ENCODE assay signal across 19 mouse cellular contexts in genomic region chr4:129828081-129828480, GRCm38 (mm10). TPM values are rescaled to one million over a fixed set of nuclear protein-coding genes. Genes with fewer than 3 reads are reported as not detected.
DNase-seq lines count a peak whose midpoint lies in the region; ATAC-seq and TF ChIP-seq lines count a peak whose summit lies in the region.
"Had no signal": no experiment of that assay in that cellular context is flagged by ENCODE, and none has a peak within 500 bp of the region (broad histone marks: within the 10 kb centered on the region; RNA-seq: fewer than 3 reads in every experiment).

No protein-coding gene starts in this region.

- TF ChIP-seq CTCF in bone marrow macrophage, adult 2 months (IDR thresholded peaks at IDR 0.05; ENCODE audit: low read depth, low read length) = no peak
- no peak for TF ChIP-seq CTCF in left cerebral cortex, adult 2 months (IDR thresholded peaks at IDR 0.05)

- H3K4me3 ChIP-seq in heart, embryonic 11.5 days (ENCODE audit: low read depth, low read length) = no peak overlapping the region
- H3K4me3 ChIP-seq in limb, embryonic 14.5 days (replicated peaks; ENCODE audit: low read length) = no peak overlapping the region
- no peak overlapping the region for H3K4me3 ChIP-seq in limb, embryonic 10.5 days
- H3K4me3 ChIP-seq in bone marrow macrophage, adult 2 months (ENCODE audit: insufficient read depth, low read length) = no peak overlapping the region
- H3K4me3 ChIP-seq in left cerebral cortex, adult 2 months = no peak overlapping the region
- H3K4me3 ChIP-seq: hindbrain, embryonic 10.5 days; kidney, embryonic 15.5 days; layer of hippocampus, adult 2 months; limb, embryonic 12.5 days; lung, embryonic 15.5 days had no signal

- peak overlapping the region; percentile 33 for H3K4me2 ChIP-seq in heart, embryonic 11.5 days
- H3K4me2 ChIP-seq in limb, embryonic 14.5 days (replicated peaks; ENCODE audit: low read depth, low read length, severe bottlenecking) = no peak overlapping the region
- H3K4me2 ChIP-seq: kidney, embryonic 15.5 days; limb, embryonic 12.5 days; lung, embryonic 15.5 days; midbrain, embryonic 11.5 days had no signal

- ATAC-seq in heart, embryonic 11.5 days (replicated peaks; ENCODE audit: insufficient number of reproducible peaks, low FRiP score, low TSS enrichment) = no peak
- ATAC-seq in limb, embryonic 14.5 days (ENCODE audit: low FRiP score, low read depth) = no peak
- ATAC-seq: forebrain, postnatal 0 days had no signal

- H3K9me3 ChIP-seq in heart, embryonic 11.5 days (replicated peaks; ENCODE audit: control insufficient read depth, low read length) = no peaks in the 10 kb centered on the region
- H3K9me3 ChIP-seq in limb, embryonic 14.5 days (ENCODE audit: control insufficient read depth, low read length) = no peaks in the 10 kb centered on the region
- no peaks in the 10 kb centered on the region for H3K9me3 ChIP-seq in limb, embryonic 10.5 days (replicated peaks)
- H3K9me3 ChIP-seq: hindbrain, embryonic 10.5 days; kidney, embryonic 15.5 days; limb, embryonic 12.5 days; lung, embryonic 15.5 days had no signal

- no peak for TF ChIP-seq POLR2A in limb, embryonic 14.5 days (IDR thresholded peaks at IDR 0.05; ENCODE audit: borderline replicate concordance, extremely low read depth, insufficient read depth, insufficient read length)
- no peak for TF ChIP-seq POLR2A in bone marrow macrophage, adult 2 months (IDR thresholded peaks at IDR 0.05; ENCODE audit: borderline replicate concordance, low read depth, low read length)

- WGBS in heart, embryonic 11.5 days (ENCODE audit: insufficient replicate concordance) = 27% methylated on average over 3 of the region's 3 CpGs
- 45% methylated on average over 3 of the region's 3 CpGs for WGBS in limb, embryonic 14.5 days
- WGBS in limb, embryonic 10.5 days = 91% methylated on average over 3 of the region's 3 CpGs

- no peak overlapping the region for H3K9ac ChIP-seq in heart, embryonic 11.5 days (ENCODE audit: low read depth, low read length)
- no peak overlapping the region for H3K9ac ChIP-seq in limb, embryonic 14.5 days (ENCODE audit: low read depth, low read length, severe bottlenecking)
- H3K9ac ChIP-seq: forebrain, postnatal 0 days; kidney, embryonic 15.5 days; limb, embryonic 12.5 days; lung, embryonic 15.5 days had no signal

- no peaks in the 10 kb centered on the region for H3K36me3 ChIP-seq in heart, embryonic 11.5 days (ENCODE audit: control insufficient read depth, insufficient read depth, low read length)
- no peaks in the 10 kb centered on the region for H3K36me3 ChIP-seq in limb, embryonic 14.5 days (ENCODE audit: control insufficient read depth, insufficient read depth, low read length)
- peaks cover 9% of the 10 kb centered on the region; the same call in 1 of the 2 replicates for H3K36me3 ChIP-seq in limb, embryonic 10.5 days
- H3K36me3 ChIP-seq: kidney, embryonic 15.5 days; limb, embryonic 12.5 days; lung, embryonic 15.5 days had no signal

- H3K4me1 ChIP-seq in heart, embryonic 11.5 days (ENCODE audit: control insufficient read depth, insufficient read depth, low read length) = peaks cover 42% of the 10 kb centered on the region
- peaks cover 20% of the 10 kb centered on the region for H3K4me1 ChIP-seq in limb, embryonic 14.5 days (ENCODE audit: control insufficient read depth, insufficient read depth, low read length)
- peaks cover 10% of the 10 kb centered on the region for H3K4me1 ChIP-seq in limb, embryonic 10.5 days
- H3K4me1 ChIP-seq in bone marrow macrophage, adult 2 months (ENCODE audit: control insufficient read depth, insufficient read depth, low read length) = peaks cover 61% of the 10 kb centered on the region

- no peak for DNase-seq in heart, postnatal 4 days
- DNase-seq in limb, embryonic 14.5 days (ENCODE audit: low spot score) = peak; percentile 56
- no peak for DNase-seq in limb, embryonic 10.5 days (ENCODE audit: low spot score)
- peak; percentile 59 for DNase-seq in lung, postnatal 14 days
- DNase-seq in urinary bladder, postnatal 14 days (ENCODE audit: low spot score) = no peak
- no peak for DNase-seq in left cerebral cortex, adult 2 months (ENCODE audit: extremely low spot score in 1 of 2, low spot score in 2 of 2)
- DNase-seq: adrenal gland, postnatal 10 days; cerebellum, postnatal 10 days; forebrain, postnatal 0 days; right cerebral cortex, adult 18-20 months; thymus, postnatal 14 days had no signal

- peak overlapping the region; percentile 46; the same call in 1 of the 2 replicates for H3K27ac ChIP-seq in heart, embryonic 11.5 days (ENCODE audit: low read depth, low read length)
- H3K27ac ChIP-seq in limb, embryonic 14.5 days (replicated peaks; ENCODE audit: low read depth, low read length) = no peak overlapping the region
- H3K27ac ChIP-seq in limb, embryonic 10.5 days = no peak overlapping the region
- H3K27ac ChIP-seq in bone marrow macrophage, adult 2 months (ENCODE audit: insufficient read depth, low read depth, low read length) = peak overlapping the region; percentile 30
- H3K27ac ChIP-seq in left cerebral cortex, adult 2 months = no peak overlapping the region
- H3K27ac ChIP-seq: hindbrain, embryonic 10.5 days; kidney, embryonic 15.5 days; layer of hippocampus, adult 2 months; limb, embryonic 12.5 days; lung, embryonic 15.5 days had no signal

- intact Hi-C loops in left cerebral cortex, adult 2 months (cut with DNase I) = no loop called here

- no peaks in the 10 kb centered on the region for H3K27me3 ChIP-seq in heart, embryonic 11.5 days (ENCODE audit: control insufficient read depth, insufficient read depth, low read length)
- no peaks in the 10 kb centered on the region for H3K27me3 ChIP-seq in limb, embryonic 14.5 days (ENCODE audit: control insufficient read depth, insufficient read depth, low read length)
- no peaks in the 10 kb centered on the region for H3K27me3 ChIP-seq in limb, embryonic 10.5 days (ENCODE audit: low read depth, poor library complexity, severe bottlenecking)
- H3K27me3 ChIP-seq: kidney, embryonic 15.5 days; limb, embryonic 12.5 days; lung, embryonic 15.5 days had no signal

RNA-seq across cellular contexts. Expression of gene Ptp4a2, which starts 17.1 kb away (rescaled TPM):
- 329 and 345 TPM in 2 replicates for polyA plus RNA-seq in heart, embryonic 11.5 days (2014; fragmentation: Nextera tagmentation; extraction: Ambion mirVana)
- total RNA-seq in heart, postnatal 4 days (2021) = 100 to 1,000 TPM; 293 to 301 TPM
- 106 and 111 TPM in 2 replicates for polyA plus RNA-seq in limb, embryonic 14.5 days (2012; rRNA removed)
- polyA plus RNA-seq in limb, embryonic 14.5 days (2014; fragmentation: Nextera tagmentation; extraction: Ambion mirVana) = 296 and 311 TPM in 2 replicates
- 298 and 321 TPM in 2 replicates for polyA plus RNA-seq in limb, embryonic 10.5 days (2016; fragmentation: Nextera tagmentation; extraction: Ambion mirVana)
- 365 TPM in 2 replicates for polyA plus RNA-seq in bone marrow macrophage, adult 2 months (2012; ENCODE audit: insufficient read depth, insufficient read length, missing spikeins)
- total RNA-seq in left cerebral cortex, adult 2 months (2021) = 100 to 1,000 TPM; 126 to 131 TPM

Comparison
In these comparisons a context has a peak if more than half of its experiments do, and no peak if none do; other contexts are left out.
1. DNase-seq: peak in limb, embryonic 14.5 days (single experiment) and lung, postnatal 14 days (single experiment); none in heart, postnatal 4 days (single experiment), limb, embryonic 10.5 days (single experiment), urinary bladder, postnatal 14 days (single experiment) and left cerebral cortex, adult 2 months (0 of 2).
2. H3K27ac ChIP-seq: peak in heart, embryonic 11.5 days (single experiment) and bone marrow macrophage, adult 2 months (single experiment); none in limb, embryonic 14.5 days (single experiment), limb, embryonic 10.5 days (single experiment) and left cerebral cortex, adult 2 months (single experiment).